Comparison of ENCODE assay signal across 32 mouse cellular contexts in genomic region chr8:13708514-13708913, GRCm38 (mm10). TPM values are rescaled to one million over a fixed set of nuclear protein-coding genes. Genes with fewer than 3 reads are reported as not detected.
"Had no signal": no experiment of that assay in that cellular context is flagged by ENCODE, and none has a peak within 500 bp of the region (broad histone marks: within the 10 kb centered on the region; RNA-seq: fewer than 3 reads in every experiment).

No protein-coding gene starts in this region.

- H3K9ac ChIP-seq: heart, embryonic 12.5 days; hindbrain, embryonic 13.5 days; hindbrain, embryonic 15.5 days; kidney, embryonic 15.5 days; limb, embryonic 13.5 days; limb, embryonic 15.5 days; liver, embryonic 12.5 days; liver, embryonic 14.5 days had no signal

- ATAC-seq: hindbrain, postnatal 0 days; intestine, embryonic 16.5 days; liver, embryonic 12.5 days had no signal

- H3K4me2 ChIP-seq: heart, embryonic 12.5 days; hindbrain, embryonic 13.5 days; hindbrain, embryonic 15.5 days; kidney, embryonic 15.5 days; limb, embryonic 13.5 days; limb, embryonic 15.5 days; liver, embryonic 12.5 days had no signal

- H3K27ac ChIP-seq: hindbrain, embryonic 13.5 days; hindbrain, embryonic 15.5 days; hindbrain, postnatal 0 days; kidney, embryonic 15.5 days; kidney, postnatal 0 days; limb, embryonic 13.5 days; limb, embryonic 15.5 days; liver, embryonic 12.5 days; liver, embryonic 14.5 days had no signal

- DNase-seq: gastrocnemius, postnatal 36 days; heart, adult 18-20 months; heart, postnatal 14 days; heart, postnatal 36 days; kidney, adult 11 months; kidney, adult 2 months; kidney, adult 9 months; kidney, postnatal 14 days; kidney, postnatal 36 days; layer of hippocampus, adult 9-11 months; layer of hippocampus, postnatal 36 days; left cerebral cortex, postnatal 4 days had no signal

- H3K27me3 ChIP-seq: heart, embryonic 12.5 days; hindbrain, embryonic 13.5 days; hindbrain, embryonic 15.5 days; kidney, embryonic 15.5 days; limb, embryonic 13.5 days; limb, embryonic 15.5 days; liver, embryonic 12.5 days had no signal

- H3K9me3 ChIP-seq: heart, embryonic 12.5 days; hindbrain, embryonic 13.5 days; hindbrain, embryonic 15.5 days; kidney, embryonic 15.5 days; limb, embryonic 13.5 days; limb, embryonic 15.5 days; liver, embryonic 12.5 days had no signal

- H3K4me1 ChIP-seq: liver, embryonic 12.5 days had no signal

- H3K36me3 ChIP-seq: heart, embryonic 12.5 days; hindbrain, embryonic 13.5 days; hindbrain, embryonic 15.5 days; kidney, embryonic 15.5 days; limb, embryonic 13.5 days; limb, embryonic 15.5 days; liver, embryonic 12.5 days had no signal

- H3K4me3 ChIP-seq: heart, embryonic 12.5 days; hindbrain, embryonic 13.5 days; hindbrain, embryonic 15.5 days; kidney, embryonic 15.5 days; limb, embryonic 13.5 days; limb, embryonic 15.5 days; liver, embryonic 12.5 days had no signal

RNA-seq across cellular contexts. Expression of gene Cfap97d2, which starts 2.8 kb away (rescaled TPM):
- total RNA-seq: gastrocnemius, adult 18-20 months; gastrocnemius, adult 8-10 months; gastrocnemius, postnatal 36 days; heart, postnatal 14 days; heart, postnatal 36 days; hematopoietic stem cell, adult 5-6 weeks; liver, adult 2 months had no signal
- polyA plus RNA-seq: heart, embryonic 14.5 days; heart, embryonic 16.5 days; intestine, embryonic 14.5 days; kidney, adult 2 months; kidney, embryonic 15.5 days; kidney, postnatal 0 days; limb, embryonic 11.5 days; limb, embryonic 13.5 days; limb, embryonic 15.5 days; liver, adult 2 months; liver, embryonic 12.5 days; liver, embryonic 16.5 days had no signal
